Mouse (Mus musculus) limb, embryonic 11.5 days (tissue): ENCODE results near the gene Adgrv1. TPM values are rescaled to one million over a fixed set of nuclear protein-coding genes. Genes with fewer than 3 reads are reported as not detected.

Experiments used
- ATAC-seq: fragments of 200-750 bp; cut with Nextera tagmentation; 2 replicates; pipeline ENCODE4 v1.8.0; 2017; ENCODE audit warnings: low read depth; ENCODE audit not compliant: insufficient number of reproducible peaks, low FRiP score, low TSS enrichment
- DNase-seq: peaks from one replicate; pipeline ENCODE4 v3.0.0-alpha.2; 2015; ENCODE audit warnings: low spot score
- H3K27ac ChIP-seq: fragments of 300-500 bp; sonication (generic); replicated peaks from 2 replicates; pipeline ENCODE4 v1.5.1; 2014; ENCODE audit warnings: low read depth, mild to moderate bottlenecking, low read length
- H3K27me3 ChIP-seq: fragments of 300-500 bp; sonication (generic); 2 replicates; pipeline ENCODE4 v1.6.1; 2014; ENCODE audit warnings: mild to moderate bottlenecking, low read length, mixed read lengths; ENCODE audit not compliant: control insufficient read depth, insufficient read depth
- H3K36me3 ChIP-seq: fragments of 300-500 bp; sonication (generic); 2 replicates; pipeline ENCODE4 v1.6.1; 2014; ENCODE audit warnings: mild to moderate bottlenecking, low read length, moderate library complexity, mixed read lengths; ENCODE audit not compliant: control insufficient read depth, insufficient read depth
- H3K4me1 ChIP-seq: fragments of 300-500 bp; sonication (generic); 2 replicates; pipeline ENCODE4 v1.6.1; 2014; ENCODE audit warnings: low read length, mixed read lengths; ENCODE audit not compliant: control insufficient read depth, insufficient read depth
- H3K4me2 ChIP-seq: fragments of 300-500 bp; sonication (generic); 2 replicates; pipeline ENCODE4 v1.6.1; 2014; ENCODE audit warnings: low read depth, mild to moderate bottlenecking, moderate library complexity; ENCODE audit not compliant: severe bottlenecking
- H3K4me3 ChIP-seq: fragments of 300-500 bp; sonication (generic); 2 replicates; pipeline ENCODE4 v1.5.1; 2014; ENCODE audit warnings: low read depth, low read length
- H3K9ac ChIP-seq: fragments of 300-500 bp; sonication (generic); 2 replicates; pipeline ENCODE4 v1.6.1; 2014; ENCODE audit warnings: mild to moderate bottlenecking, low read length
- H3K9me3 ChIP-seq: fragments of 300-500 bp; sonication (generic); 2 replicates; pipeline ENCODE4 v1.6.1; 2016; ENCODE audit warnings: low read length; ENCODE audit not compliant: control insufficient read depth
- WGBS: fragments of 180-500 bp; shearing (Covaris S2); extraction: QIAGEN DNeasy Blood & Tissue Kit; methylation state at CpG from one replicate; pipeline ENCODE4 v1.1.7; 2014; 5-methylcytosine and 5-hydroxymethylcytosine counted together
- polyA plus RNA-seq: library from polyadenylated mRNA; unstranded; fragments of >200 nt; fragmentation: Nextera tagmentation; extraction: Ambion mirVana; gene quantifications from 2 replicates; pipeline ENCODE4 v1.2.1, GENCODE M21; 2014

Adgrv1 gene
- polyA plus RNA-seq, 1 experiment from 2014 or later, result 1.7 TPM

- H3K27me3 ChIP-seq, result no peaks in the 10 kb centered on the region
- no peaks in the 10 kb centered on the region for H3K9me3 ChIP-seq
- H3K4me2 ChIP-seq, result no peak overlapping the region
- H3K4me1 ChIP-seq, result no peaks in the 10 kb centered on the region
- ATAC-seq (no peak), DNase-seq (no peak)
- no peaks in the 10 kb centered on the region for H3K36me3 ChIP-seq
- no peak overlapping the region for H3K9ac ChIP-seq
- H3K4me3 ChIP-seq, result no peak overlapping the region
- WGBS, result 81% methylated on average over 2 of the region's 2 CpGs
- no peak overlapping the region for H3K27ac ChIP-seq
Measured at GRCm38 (mm10) chr13:81122238-81122637, 510.7 kb downstream of the Adgrv1 start.

- Histone ChIP-seq H3K9me3 (no peaks in the 10 kb centered on the region), H3K27ac (no peak overlapping the region), H3K4me1 (no peaks in the 10 kb centered on the region), H3K4me3 (no peak overlapping the region), H3K9ac (no peak overlapping the region), H3K4me2 (no peak overlapping the region), H3K27me3 (no peaks in the 10 kb centered on the region), H3K36me3 (no peaks in the 10 kb centered on the region)
- ATAC-seq (no peak), DNase-seq (no peak)
- WGBS, result 84% methylated on average over 4 of the region's 4 CpGs
Measured at GRCm38 (mm10) chr13:81110479-81110878, 522.5 kb downstream of the Adgrv1 start.

GRCm38 (mm10) chr13:81109676-81110075, 523.3 kb downstream of the Adgrv1 start:
- 84% methylated on average over 6 of the region's 6 CpGs for WGBS
- H3K4me2 ChIP-seq, result no peak overlapping the region
- no peaks in the 10 kb centered on the region for H3K9me3 ChIP-seq
- H3K4me3 ChIP-seq, result no peak overlapping the region
- no peaks in the 10 kb centered on the region for H3K4me1 ChIP-seq
- no peaks in the 10 kb centered on the region for H3K36me3 ChIP-seq
- no peak overlapping the region for H3K9ac ChIP-seq
- no peaks in the 10 kb centered on the region for H3K27me3 ChIP-seq
- H3K27ac ChIP-seq, result no peak overlapping the region
- ATAC-seq (no peak), DNase-seq (no peak)

- Histone ChIP-seq H3K9ac (no peak overlapping the region), H3K4me2 (no peak overlapping the region), H3K4me1 (no peaks in the 10 kb centered on the region), H3K4me3 (no peak overlapping the region), H3K36me3 (no peaks in the 10 kb centered on the region), H3K27me3 (no peaks in the 10 kb centered on the region), H3K9me3 (no peaks in the 10 kb centered on the region), H3K27ac (no peak overlapping the region)
- no peak for DNase-seq
- 77% methylated on average over 8 of the region's 8 CpGs for WGBS
- ATAC-seq, result no peak
Measured at GRCm38 (mm10) chr13:81108526-81109302, 524.2 kb downstream of the Adgrv1 start.

GRCm38 (mm10) chr13:81107436-81107835, 525.5 kb downstream of the Adgrv1 start:
- H3K9me3 ChIP-seq, result no peaks in the 10 kb centered on the region
- H3K27me3 ChIP-seq, result no peaks in the 10 kb centered on the region
- ATAC-seq (no peak), DNase-seq (no peak)
- no peaks in the 10 kb centered on the region for H3K4me1 ChIP-seq
- 67% methylated on average over 5 of the region's 5 CpGs for WGBS
- H3K4me3 ChIP-seq, result no peak overlapping the region
- no peaks in the 10 kb centered on the region for H3K36me3 ChIP-seq
- no peak overlapping the region for H3K4me2 ChIP-seq
- H3K27ac ChIP-seq, result no peak overlapping the region
- H3K9ac ChIP-seq, result no peak overlapping the region

GRCm38 (mm10) chr13:81103794-81104193, 529.2 kb downstream of the Adgrv1 start:
- no peak for ATAC-seq
- Histone ChIP-seq H3K4me2 (no peak overlapping the region), H3K27ac (no peak overlapping the region), H3K4me3 (no peak overlapping the region), H3K9ac (no peak overlapping the region), H3K36me3 (no peaks in the 10 kb centered on the region), H3K27me3 (no peaks in the 10 kb centered on the region), H3K4me1 (no peaks in the 10 kb centered on the region), H3K9me3 (no peaks in the 10 kb centered on the region)
- DNase-seq, result no peak
- 84% methylated on average over 4 of the region's 4 CpGs for WGBS

GRCm38 (mm10) chr13:81096424-81096823, 536.5 kb downstream of the Adgrv1 start:
- Histone ChIP-seq H3K36me3 (no peaks in the 10 kb centered on the region), H3K9ac (no peak overlapping the region), H3K4me2 (no peak overlapping the region), H3K27ac (no peak overlapping the region), H3K4me1 (no peaks in the 10 kb centered on the region), H3K9me3 (no peaks in the 10 kb centered on the region), H3K27me3 (no peaks in the 10 kb centered on the region), H3K4me3 (no peak overlapping the region)
- DNase-seq, result no peak
- WGBS, result 86% methylated on average over 2 of the region's 2 CpGs
- no peak for ATAC-seq

GRCm38 (mm10) chr13:81094513-81094912, 538.4 kb downstream of the Adgrv1 start:
- H3K4me3 ChIP-seq, result no peak overlapping the region
- H3K27me3 ChIP-seq, result no peaks in the 10 kb centered on the region
- WGBS, result 91% methylated on average over 6 of the region's 6 CpGs
- H3K9me3 ChIP-seq, result no peaks in the 10 kb centered on the region
- H3K4me2 ChIP-seq, result no peak overlapping the region
- ATAC-seq, result no peak
- H3K9ac ChIP-seq, result no peak overlapping the region
- no peak overlapping the region for H3K27ac ChIP-seq
- no peaks in the 10 kb centered on the region for H3K4me1 ChIP-seq
- H3K36me3 ChIP-seq, result no peaks in the 10 kb centered on the region
- DNase-seq, result no peak
